In the genomic region with DNA sequence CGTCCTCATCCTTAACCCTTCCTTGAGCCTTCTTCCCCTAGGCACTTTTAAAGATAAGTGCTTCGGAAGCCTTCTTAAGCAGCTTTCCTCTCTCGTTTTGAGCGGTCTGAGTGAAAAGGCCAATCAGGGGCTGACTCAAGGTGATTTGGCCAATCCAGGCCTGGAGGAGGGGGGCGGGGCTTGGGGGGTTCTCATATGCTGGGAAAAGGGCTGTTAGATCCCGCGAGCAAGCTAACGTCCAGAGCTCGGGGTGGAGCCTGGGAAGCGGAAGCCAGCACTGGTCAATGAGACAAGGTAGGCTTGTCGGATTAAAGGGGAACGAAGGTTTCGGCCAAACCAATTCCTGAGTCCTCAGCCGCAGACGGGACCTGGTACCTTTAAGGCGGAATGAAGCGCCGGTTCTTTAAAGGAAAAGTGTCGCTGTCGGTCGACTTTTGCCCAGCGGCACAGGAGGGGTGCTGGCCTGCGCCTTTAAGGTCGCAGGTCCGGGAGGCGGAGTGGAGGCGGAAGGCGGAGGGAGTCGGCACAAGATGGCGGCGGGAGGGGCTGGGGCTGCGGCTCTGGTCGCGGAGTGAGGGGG, we compare ENCODE assay signal across 7 mouse cellular contexts. TPM values are rescaled to one million over a fixed set of nuclear protein-coding genes. Genes with fewer than 3 reads are reported as not detected.
DNase-seq lines count a peak whose midpoint lies in the region; ATAC-seq and TF ChIP-seq lines count a peak whose summit lies in the region.

A gene (plus strand): TSS at position 229 of the 580 bp plus-strand sequence.
A gene (plus strand): TSS at position 234 of the 580 bp plus-strand sequence.

- peak within 1 kb of the TSS; percentile 64 for H3K9ac ChIP-seq in intestine, postnatal 0 days (ENCODE audit: low read depth, low read length)
- peak within 1 kb of the TSS; percentile 66 for H3K9ac ChIP-seq in midbrain, embryonic 12.5 days (replicated peaks)

- ATAC-seq in intestine, postnatal 0 days, result peak; percentile 91
- ATAC-seq in midbrain, embryonic 12.5 days (ENCODE audit: low FRiP score, low read depth), result peak; percentile 92

- peak; percentile 96 for DNase-seq in adrenal gland, postnatal 10 days
- DNase-seq in embryonic facial prominence, embryonic 10.5 days (ENCODE audit: low spot score), result peak; percentile 98
- DNase-seq in gonadal fat pad, adult 2 months (ENCODE audit: low read depth), result peak; percentile 91
- DNase-seq in left cerebral cortex, postnatal 4 days, result peak; percentile 99

- H3K4me1 ChIP-seq in embryonic facial prominence, embryonic 10.5 days, result peaks cover 76% of the 10 kb centered on the region
- no peaks in the 10 kb centered on the region; the same call in 1 of the 2 replicates for H3K4me1 ChIP-seq in intestine, postnatal 0 days (replicated peaks; ENCODE audit: control insufficient read depth, insufficient read depth, low read length)
- H3K4me1 ChIP-seq in midbrain, embryonic 12.5 days, result peaks cover 51% of the 10 kb centered on the region
- H3K4me1 ChIP-seq in small intestine, adult 2 months (ENCODE audit: control insufficient read depth, insufficient read depth, insufficient read length, low read length), result peaks cover 20% of the 10 kb centered on the region

- H3K9me3 ChIP-seq in embryonic facial prominence, embryonic 10.5 days, result no peaks in the 10 kb centered on the region
- H3K9me3 ChIP-seq in intestine, postnatal 0 days (ENCODE audit: control insufficient read depth), result no peaks in the 10 kb centered on the region
- no peaks in the 10 kb centered on the region for H3K9me3 ChIP-seq in midbrain, embryonic 12.5 days

- H3K4me2 ChIP-seq in intestine, postnatal 0 days (replicated peaks; ENCODE audit: low read depth), result peak within 1 kb of the TSS; percentile 79
- H3K4me2 ChIP-seq in midbrain, embryonic 12.5 days (replicated peaks), result peak within 1 kb of the TSS; percentile 53

- TF ChIP-seq POLR2A in small intestine, adult 2 months (IDR thresholded peaks at IDR 0.05; ENCODE audit: low read depth, low read length), result no peak; the same call in 1 of the 2 replicates

- intact Hi-C loops in left cerebral cortex, postnatal 4 days (cut with DNase I), result no loop called here

- H3K4me3 ChIP-seq in embryonic facial prominence, embryonic 10.5 days, result peak within 1 kb of the TSS; percentile 73
- peak within 1 kb of the TSS; percentile 67 for H3K4me3 ChIP-seq in intestine, postnatal 0 days (ENCODE audit: low read depth, low read length)
- peak within 1 kb of the TSS; percentile 68 for H3K4me3 ChIP-seq in midbrain, embryonic 12.5 days
- H3K4me3 ChIP-seq in small intestine, adult 2 months (ENCODE audit: low read depth, low read length), result peak within 1 kb of the TSS; percentile 60

- H3K27ac ChIP-seq in embryonic facial prominence, embryonic 10.5 days (replicated peaks), result peak within 1 kb of the TSS; percentile 94
- H3K27ac ChIP-seq in intestine, postnatal 0 days (ENCODE audit: low read depth, low read length), result peak within 1 kb of the TSS; percentile 86
- peak within 1 kb of the TSS; percentile 88 for H3K27ac ChIP-seq in midbrain, embryonic 12.5 days (replicated peaks)
- peak within 1 kb of the TSS; percentile 3; the same call in 1 of the 2 replicates for H3K27ac ChIP-seq in small intestine, adult 2 months (ENCODE audit: insufficient read depth, low read depth, low read length)

- H3K27me3 ChIP-seq in embryonic facial prominence, embryonic 10.5 days (replicated peaks; ENCODE audit: low read depth, poor library complexity, severe bottlenecking), result peaks cover 10% of the 10 kb centered on the region; the same call in 1 of the 2 replicates
- no peaks in the 10 kb centered on the region for H3K27me3 ChIP-seq in intestine, postnatal 0 days (replicated peaks; ENCODE audit: control insufficient read depth, insufficient read depth, low read length)
- peaks cover 14% of the 10 kb centered on the region for H3K27me3 ChIP-seq in midbrain, embryonic 12.5 days
- H3K27me3 ChIP-seq in small intestine, adult 2 months (ENCODE audit: control insufficient read depth, insufficient read depth, low read length), result no peaks in the 10 kb centered on the region

- WGBS in embryonic facial prominence, embryonic 10.5 days, result under 1% methylated on average over 34 of the region's 34 CpGs
- under 1% methylated on average over 31 of the region's 34 CpGs for WGBS in intestine, postnatal 0 days
- WGBS in midbrain, embryonic 12.5 days, result under 1% methylated on average over 32 of the region's 34 CpGs
- WGBS in small intestine, adult 2 months, result under 1% methylated on average over 34 of the region's 34 CpGs

- no peak for TF ChIP-seq CTCF in intestine, postnatal 0 days (IDR thresholded peaks at IDR 0.05; ENCODE audit: low read depth)
- TF ChIP-seq CTCF in small intestine, adult 2 months (IDR thresholded peaks at IDR 0.05; ENCODE audit: extremely low read depth, insufficient read length, insufficient replicate concordance, low read depth, low read length), result no peak

- peaks cover 64% of the 10 kb centered on the region for H3K36me3 ChIP-seq in embryonic facial prominence, embryonic 10.5 days (replicated peaks)
- H3K36me3 ChIP-seq in intestine, postnatal 0 days (ENCODE audit: control insufficient read depth, insufficient read depth), result peaks cover 53% of the 10 kb centered on the region
- peaks cover 54% of the 10 kb centered on the region for H3K36me3 ChIP-seq in midbrain, embryonic 12.5 days
- peaks cover 40% of the 10 kb centered on the region for H3K36me3 ChIP-seq in small intestine, adult 2 months (ENCODE audit: control insufficient read depth, insufficient read depth, low read length)

RNA-seq across cellular contexts. Expression of the first gene that starts in this region (rescaled TPM):
- total RNA-seq in adrenal gland, postnatal 10 days (2021), result 100 to 1,000 TPM; 131 to 150 TPM
- 9.9 and 11.8 TPM in 2 replicates for polyA plus RNA-seq in embryonic facial prominence, embryonic 10.5 days (2016; fragmentation: Nextera tagmentation; extraction: Ambion mirVana)
- polyA plus RNA-seq in gonadal fat pad, adult 2 months (2012; rRNA removed), result 148 and 171 TPM in 2 replicates
- 102 and 110 TPM in 2 replicates for polyA plus RNA-seq in intestine, postnatal 0 days (2015; fragmentation: Nextera tagmentation; extraction: Ambion mirVana)
- total RNA-seq in left cerebral cortex, postnatal 4 days (2021), result 10 to 100 TPM; 45.5 to 56.6 TPM
- 19.1 and 21.9 TPM in 2 replicates for polyA plus RNA-seq in midbrain, embryonic 12.5 days (2016; fragmentation: Nextera tagmentation; extraction: Ambion mirVana)
- polyA plus RNA-seq in small intestine, adult 2 months (2012; rRNA removed), result 151 and 367 TPM in 2 replicates

RNA-seq across cellular contexts. Expression of the second gene that starts in this region (rescaled TPM):
- total RNA-seq in adrenal gland, postnatal 10 days (2021), result 10 to 100 TPM; 29.2 to 34.3 TPM
- 19.6 and 21.1 TPM in 2 replicates for polyA plus RNA-seq in embryonic facial prominence, embryonic 10.5 days (2016; fragmentation: Nextera tagmentation; extraction: Ambion mirVana)
- 46.7 and 60.7 TPM in 2 replicates for polyA plus RNA-seq in gonadal fat pad, adult 2 months (2012; rRNA removed)
- 11.1 and 12.9 TPM in 2 replicates for polyA plus RNA-seq in intestine, postnatal 0 days (2015; fragmentation: Nextera tagmentation; extraction: Ambion mirVana)
- total RNA-seq in left cerebral cortex, postnatal 4 days (2021), result 10 to 100 TPM; 33.2 to 36.8 TPM
- 21.8 and 25.3 TPM in 2 replicates for polyA plus RNA-seq in midbrain, embryonic 12.5 days (2016; fragmentation: Nextera tagmentation; extraction: Ambion mirVana)
- polyA plus RNA-seq in small intestine, adult 2 months (2012; rRNA removed), result 64.1 and 134 TPM in 2 replicates

Comparison
In these comparisons a context has a peak if more than half of its experiments do, and no peak if none do; other contexts are left out.
1. Peak in every context shown above with its lines: DNase-seq, ATAC-seq, H3K4me3 ChIP-seq and H3K27ac ChIP-seq.
2. H3K27ac ChIP-seq: peak in every context shown above with its lines; median percentile 94 in embryonic facial prominence, embryonic 10.5 days; 88 in midbrain, embryonic 12.5 days; 86 in intestine, postnatal 0 days; 3 in small intestine, adult 2 months.